Mouse (Mus musculus) layer of hippocampus, adult 9-11 months (tissue): ENCODE measurements around the gene Ulk4.

Experiments used
- DNase-seq: peaks from one replicate; pipeline ENCODE4 v3.0.0; 2022

Gene Ulk4

GRCm38 (mm10) chr9:121299976-121300570, 23.1 kb upstream of the Ulk4 start:
- no peak for DNase-seq

GRCm38 (mm10) chr9:121299223-121299755, 22.3 kb upstream of the Ulk4 start:
- DNase-seq: no peak

GRCm38 (mm10) chr9:121298411-121299091, 21.6 kb upstream of the Ulk4 start:
- no peak for DNase-seq

GRCm38 (mm10) chr9:121298065-121298398, 21.0 kb upstream of the Ulk4 start:
- DNase-seq: no peak

GRCm38 (mm10) chr9:121297171-121298064, 20.4 kb upstream of the Ulk4 start, which contains the start of gene Trak1:
Gene Trak1, plus strand, starts transcription at chr9:121297502.
- DNase-seq: no peak

- DNase-seq: no peak
Observed at GRCm38 (mm10) chr9:121295221-121295620, 18.2 kb upstream of the Ulk4 start.

GRCm38 (mm10) chr9:121293187-121293586, 16.2 kb upstream of the Ulk4 start:
- no peak for DNase-seq

GRCm38 (mm10) chr9:121291275-121291674, 14.3 kb upstream of the Ulk4 start:
- no peak for DNase-seq

GRCm38 (mm10) chr9:121286325-121286901, 9.4 kb upstream of the Ulk4 start:
- no peak for DNase-seq

- DNase-seq: peak; percentile 59
Observed at GRCm38 (mm10) chr9:121285341-121286324, 8.6 kb upstream of the Ulk4 start.

GRCm38 (mm10) chr9:121284422-121284821, 7.4 kb upstream of the Ulk4 start:
- no peak for DNase-seq

GRCm38 (mm10) chr9:121283620-121284185, 6.7 kb upstream of the Ulk4 start:
- DNase-seq: no peak

- no peak for DNase-seq
Observed at GRCm38 (mm10) chr9:121281891-121282290, 4.9 kb upstream of the Ulk4 start.

GRCm38 (mm10) chr9:121279216-121279615, 2.2 kb upstream of the Ulk4 start:
- no peak for DNase-seq

- no peak for DNase-seq
Observed at GRCm38 (mm10) chr9:121276745-121277117, 266 bp downstream of the Ulk4 start.

- DNase-seq: no peak
Observed at GRCm38 (mm10) chr9:121271561-121271960, 5.4 kb downstream of the Ulk4 start.

GRCm38 (mm10) chr9:121271149-121271548, 5.8 kb downstream of the Ulk4 start:
- peak; percentile 23 for DNase-seq

GRCm38 (mm10) chr9:121265307-121265706, 11.7 kb downstream of the Ulk4 start:
- peak; percentile 24 for DNase-seq

GRCm38 (mm10) chr9:121257106-121257505, 19.9 kb downstream of the Ulk4 start:
- DNase-seq: no peak

GRCm38 (mm10) chr9:121254761-121255160, 22.2 kb downstream of the Ulk4 start:
- no peak for DNase-seq

- DNase-seq: no peak
Observed at GRCm38 (mm10) chr9:121253983-121254382, 23.0 kb downstream of the Ulk4 start.

- DNase-seq: no peak
Observed at GRCm38 (mm10) chr9:121250854-121251253, 26.1 kb downstream of the Ulk4 start.
